Mouse (Mus musculus) pancreas, adult 10 weeks (tissue): ENCODE measurements around the gene 1110032F04Rik. TPM values are rescaled to one million over a fixed set of nuclear protein-coding genes. Genes with fewer than 3 reads are reported as not detected.

ENCODE experiments used
- polyA plus RNA-seq: library from polyadenylated mRNA; stranded (reverse); fragments of 350-450 nt; fragmentation: Illumina TruSeq; extraction: RNeasy Lipid Tissue Mini Kit (QIAGEN cat#74804); gene quantifications from one replicate; pipeline ENCODE4 v1.2.3, GENCODE M21; 2015; ENCODE audit warnings: low read depth, low replicate concordance; ENCODE audit not compliant: insufficient read depth

Gene 1110032F04Rik
- not detected for polyA plus RNA-seq

DNA sequence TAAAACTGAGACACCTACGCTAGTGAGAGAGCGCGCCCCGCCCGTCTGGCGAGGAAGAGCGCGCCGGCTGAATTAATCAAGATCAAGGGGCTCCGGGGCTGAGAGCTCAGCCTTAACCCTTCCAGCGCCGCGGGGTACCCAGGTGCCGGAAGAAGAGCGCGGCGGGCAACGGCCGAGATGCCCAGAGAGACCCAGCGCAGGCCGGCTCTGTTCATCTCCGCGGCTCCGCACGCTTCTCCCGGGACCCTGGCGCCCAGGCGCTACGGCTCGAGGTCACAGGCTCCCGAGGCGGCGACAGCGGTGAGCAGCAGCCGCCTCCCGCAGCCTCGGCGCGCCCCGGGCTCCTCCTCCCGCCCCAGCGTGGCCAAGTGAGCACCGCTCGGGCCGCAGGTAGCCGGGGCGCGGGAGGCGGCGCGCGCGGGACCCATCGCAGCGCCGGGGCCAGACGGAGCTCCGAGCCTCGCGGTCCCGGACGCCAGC is at the start of gene 1110032F04Rik:
1110032F04Rik (plus strand) TSS at position 376 of the 480 bp plus-strand sequence.

Other genes with a start within 250 kb of the 1110032F04Rik start
- gene Il12a, start 178.9 kb upstream of the 1110032F04Rik start, polyA plus RNA-seq: not detected
- gene Ift80, start 135.0 kb downstream of the 1110032F04Rik start, polyA plus RNA-seq: 3.0 TPM
- 5.6 TPM for gene Smc4, start 135.2 kb downstream of the 1110032F04Rik start, polyA plus RNA-seq
- gene Trim59, start 175.2 kb downstream of the 1110032F04Rik start, polyA plus RNA-seq: 0.37 TPM